Mouse (Mus musculus) right cerebral cortex, adult 18-20 months (tissue): ENCODE results near the gene Rps27a.
"Not testable (repeated sequence)": the region's sequence is repeated elsewhere in the genome, so short reads cannot be mapped to it uniquely, and the experiment has no call there.

Experiments
- DNase-seq: peaks from one replicate; pipeline ENCODE4 v3.0.0; 2022; ENCODE audit warnings: mixed read lengths

Gene Rps27a

DNA sequence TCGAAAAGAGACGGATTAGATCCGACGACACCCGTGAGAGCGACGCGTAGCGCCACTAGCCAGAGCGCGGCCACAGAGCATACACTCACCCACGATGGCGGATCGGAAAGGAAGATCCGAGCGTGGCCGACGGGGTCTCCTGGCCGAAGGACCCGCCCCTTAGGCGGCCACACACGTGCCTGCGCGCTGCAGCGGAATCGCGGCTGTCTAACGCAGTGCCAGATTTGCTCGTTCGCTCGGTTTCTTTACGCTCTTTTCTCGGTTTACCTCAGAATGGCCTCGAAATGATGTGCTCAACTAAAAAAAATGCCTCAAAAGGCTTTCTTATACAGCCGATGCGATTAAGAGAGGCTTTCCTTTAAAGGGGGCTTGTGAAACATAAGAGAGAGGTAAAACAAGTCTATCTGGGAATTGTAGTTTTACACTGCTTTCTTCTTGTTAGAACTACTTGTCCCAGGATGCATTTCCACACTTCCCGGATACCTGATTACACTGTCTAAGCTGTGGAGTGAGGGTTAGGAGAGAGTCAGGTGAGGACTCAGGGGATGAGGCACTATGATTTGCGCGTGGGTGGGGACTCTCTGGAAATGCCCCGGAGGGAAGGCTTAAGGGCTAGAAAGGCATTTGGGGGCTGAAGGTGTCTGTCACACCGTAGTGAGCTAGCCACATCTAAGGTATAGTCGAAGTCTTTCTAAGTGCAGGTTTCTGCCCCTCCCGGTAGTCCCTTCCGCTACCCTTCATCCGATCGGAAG, at the start of gene Rps27a, which contains the start of gene Clhc1:
TSS of gene Rps27a (minus strand) at position 358 of the 752 bp plus-strand sequence.
TSS of gene Clhc1 (plus strand) at position 199 of the 752 bp plus-strand sequence.
- DNase-seq = peak; percentile 93

DNA sequence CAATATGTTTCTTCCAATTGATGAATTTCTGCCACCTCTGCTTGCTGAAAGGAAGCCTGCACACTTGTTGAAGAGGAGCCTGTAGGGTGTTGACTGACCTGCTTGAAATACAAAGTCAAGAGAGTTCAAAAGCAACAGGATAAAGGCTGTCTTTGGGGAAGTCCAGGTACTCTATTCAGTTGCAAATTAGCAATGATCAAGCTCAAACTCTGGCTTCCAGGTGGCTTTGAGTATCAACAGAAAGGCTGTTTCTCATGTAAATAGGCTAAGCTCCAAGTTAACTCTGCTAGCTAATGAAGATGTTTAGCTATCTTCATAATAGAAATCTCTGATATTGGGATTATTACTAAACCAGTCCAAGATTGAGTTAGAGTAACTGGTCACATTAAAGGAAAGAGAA, 49.2 kb upstream of the Rps27a start:
- no peak for DNase-seq

DNA sequence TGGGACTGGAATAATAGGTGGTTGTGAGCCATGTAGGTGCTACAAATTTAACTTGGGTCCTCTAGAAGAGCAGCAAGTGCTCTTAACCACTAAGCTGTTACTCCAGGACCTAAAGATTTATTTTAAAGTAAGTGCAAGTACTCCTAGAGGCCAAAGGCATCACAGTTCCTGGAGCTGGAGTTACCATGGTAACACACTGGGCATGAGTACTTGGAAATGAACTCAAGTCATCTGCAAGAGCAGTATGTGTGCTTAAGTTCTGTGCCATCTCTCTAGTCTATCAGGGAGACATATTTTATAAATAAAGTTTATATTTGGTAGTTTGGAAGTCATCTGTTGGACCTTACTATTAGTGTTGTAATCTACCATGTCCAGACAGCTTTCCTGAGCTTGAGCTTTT, 47.3 kb upstream of the Rps27a start:
- DNase-seq = no peak

DNA sequence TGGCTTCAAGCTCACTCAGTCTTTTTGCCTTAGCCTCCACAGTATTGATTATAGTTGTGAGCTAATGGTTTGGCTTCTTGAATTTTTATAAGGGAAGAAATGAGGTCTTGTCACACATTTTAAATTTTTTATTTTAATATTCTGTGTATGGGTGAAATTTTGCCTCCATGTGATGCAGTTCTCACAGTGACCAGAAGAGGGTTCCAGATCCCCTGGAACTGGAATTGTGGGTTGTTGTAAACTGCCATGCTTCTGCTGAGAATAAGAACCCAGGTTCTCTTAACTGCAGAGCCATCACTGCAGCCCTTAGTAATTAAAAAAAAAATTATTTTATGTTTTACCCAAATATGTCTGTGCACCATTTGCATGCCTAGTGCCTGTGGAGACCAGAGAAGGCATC, 31.7 kb upstream of the Rps27a start:
- DNase-seq = no peak

DNA sequence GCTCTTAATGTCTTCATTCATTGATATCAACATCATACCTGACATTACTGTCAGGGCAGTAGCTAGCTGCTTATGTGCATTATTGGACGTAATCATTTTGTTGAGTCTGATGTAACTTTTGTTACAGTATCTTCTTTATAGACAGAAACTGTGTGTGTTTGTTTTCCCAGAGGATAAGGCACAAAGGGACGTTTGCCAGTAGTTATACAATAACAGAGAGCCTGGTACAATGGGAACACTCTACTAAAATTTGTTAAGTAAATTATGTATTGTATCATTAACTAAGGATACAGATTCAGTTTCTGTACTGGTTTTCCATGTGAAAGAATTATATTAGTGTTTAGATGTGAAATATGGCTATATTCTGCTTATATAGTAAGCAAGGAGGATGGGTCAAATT, 24.7 kb upstream of the Rps27a start:
- no peak for DNase-seq

DNA sequence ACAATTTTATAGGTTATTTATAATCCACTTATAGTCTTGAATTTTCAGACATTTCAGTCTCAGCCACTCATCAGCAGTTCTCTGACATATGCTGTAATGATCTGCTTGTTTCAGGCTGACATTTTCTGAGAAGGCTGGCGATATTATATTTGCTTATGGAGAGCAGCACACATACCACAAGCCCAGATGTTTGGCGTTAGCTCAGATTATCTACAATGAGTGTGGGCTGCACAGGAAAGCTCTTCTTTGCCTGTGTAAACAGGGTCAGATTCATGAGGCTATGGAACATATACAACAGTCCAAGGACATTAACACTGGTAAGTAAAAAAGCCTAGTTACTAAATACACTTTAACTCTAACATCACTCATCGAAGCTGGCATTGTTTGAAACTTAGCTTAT, 23.6 kb upstream of the Rps27a start:
- DNase-seq = no peak

DNA sequence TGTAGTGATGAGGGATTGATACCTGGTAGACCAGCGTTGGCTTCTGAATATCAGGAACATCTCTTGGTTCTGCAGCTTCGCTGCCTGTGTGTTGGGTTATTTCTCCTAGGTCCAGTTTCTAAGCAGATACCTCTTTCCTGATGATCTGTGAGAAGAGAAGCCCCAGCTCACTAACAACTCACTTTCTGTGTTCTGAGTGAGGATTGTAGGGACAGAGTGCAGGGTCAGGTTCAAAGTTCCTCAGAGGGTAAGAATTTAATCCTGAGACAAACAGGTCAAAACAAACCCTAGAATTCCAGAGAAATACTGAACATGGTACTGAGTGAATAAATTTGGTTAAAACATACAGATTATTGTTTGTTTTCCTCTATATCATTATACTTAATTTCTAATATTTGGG, 15.5 kb upstream of the Rps27a start:
- no peak for DNase-seq

DNA sequence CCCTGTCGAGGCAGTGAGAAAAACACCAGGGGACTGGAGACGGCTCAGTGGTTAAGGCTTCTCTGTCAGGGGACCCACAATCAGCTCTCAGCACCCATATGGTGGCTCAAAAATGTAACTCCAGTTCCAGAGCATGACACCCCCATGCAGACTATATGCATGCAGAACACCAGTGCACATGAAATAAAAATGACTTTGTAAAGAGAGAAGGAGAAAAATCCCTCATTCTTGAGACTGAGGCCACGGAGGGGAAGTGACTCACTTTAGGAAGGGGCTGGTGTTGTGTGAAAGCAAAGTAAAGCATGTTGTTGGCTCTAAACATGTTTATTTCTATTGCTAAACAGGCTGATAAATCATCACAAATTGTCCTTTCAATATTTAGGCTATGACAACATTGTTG, 13.1 kb upstream of the Rps27a start:
- no peak for DNase-seq

DNA sequence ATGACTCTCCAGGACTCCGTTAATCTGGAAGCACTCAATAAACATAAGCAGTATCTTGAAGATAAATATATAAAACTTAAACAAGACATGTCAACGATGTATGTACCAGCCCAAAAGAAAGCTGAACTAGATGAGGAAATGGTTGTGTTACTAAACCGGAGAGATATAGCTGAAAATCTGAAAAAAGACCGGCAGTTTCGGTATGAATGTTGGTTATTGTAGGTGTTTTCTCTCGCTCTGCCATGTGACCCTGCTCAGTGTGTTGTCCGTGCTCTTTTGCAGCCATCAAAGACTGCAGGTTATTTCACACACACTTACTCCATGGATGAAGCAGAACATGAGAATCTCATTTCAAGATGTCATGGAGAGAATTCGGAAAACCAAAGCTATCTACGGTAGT, 12.5 kb upstream of the Rps27a start:
- DNase-seq = no peak

DNA sequence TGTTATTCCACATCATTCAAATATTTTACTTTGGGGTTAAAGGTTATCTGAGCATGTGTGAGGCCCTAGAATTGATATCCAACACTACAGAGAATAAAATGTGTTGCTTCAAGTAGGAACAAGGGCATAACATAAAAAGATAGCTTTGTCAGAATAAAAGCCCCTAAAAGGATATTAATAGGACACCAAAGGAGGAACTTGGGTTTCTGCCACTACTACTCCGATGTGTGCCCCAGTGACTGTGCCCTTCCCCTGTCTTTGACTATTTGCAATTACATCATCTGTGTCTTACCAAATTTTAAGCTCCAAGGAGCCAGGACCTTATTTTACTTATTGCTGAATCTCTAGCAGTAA, 1.5 kb upstream of the Rps27a start:
- no peak for DNase-seq

DNA sequence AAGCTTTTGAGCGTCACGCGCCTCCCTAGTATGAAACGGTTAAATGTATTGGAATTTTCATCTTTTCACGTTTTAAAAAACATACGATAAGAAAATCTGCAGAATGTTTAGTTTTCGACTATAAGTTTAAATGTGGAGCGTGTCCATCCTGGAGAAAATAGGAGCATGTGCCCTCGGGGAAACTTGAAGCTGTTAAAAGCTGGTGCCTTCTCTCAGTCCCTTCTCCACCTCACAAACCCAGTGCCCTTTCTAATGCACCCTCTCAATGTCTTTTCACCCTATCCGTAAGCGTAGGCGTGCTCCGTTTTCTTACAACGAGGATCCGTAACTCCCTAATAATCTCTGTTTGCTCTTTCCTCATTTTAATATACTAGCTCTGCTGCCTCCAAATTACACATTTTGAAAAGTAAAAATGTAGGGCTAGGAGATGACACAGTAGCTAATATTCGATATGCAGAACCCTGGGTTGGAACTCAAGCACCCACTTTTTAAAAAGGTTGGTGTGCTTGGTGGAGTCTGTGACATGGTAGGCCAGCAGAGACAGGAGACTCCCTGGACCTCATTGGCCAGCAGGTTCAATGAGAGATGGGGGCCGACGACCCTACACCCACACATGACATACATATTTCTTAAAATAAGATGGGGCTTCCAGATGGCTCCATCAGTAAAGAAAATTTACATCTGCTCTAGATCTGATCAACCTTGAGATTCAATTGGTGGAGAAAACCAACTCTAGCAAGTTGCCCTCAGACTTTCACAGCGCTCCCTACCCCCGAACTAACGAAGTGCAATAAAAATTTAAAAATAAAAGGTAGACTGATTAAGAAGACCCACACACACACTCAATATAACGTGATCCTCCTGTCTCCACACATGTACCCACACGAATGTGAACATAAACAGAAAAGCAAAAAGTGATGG, 855 bp upstream of the Rps27a start:
- DNase-seq = no peak

DNA sequence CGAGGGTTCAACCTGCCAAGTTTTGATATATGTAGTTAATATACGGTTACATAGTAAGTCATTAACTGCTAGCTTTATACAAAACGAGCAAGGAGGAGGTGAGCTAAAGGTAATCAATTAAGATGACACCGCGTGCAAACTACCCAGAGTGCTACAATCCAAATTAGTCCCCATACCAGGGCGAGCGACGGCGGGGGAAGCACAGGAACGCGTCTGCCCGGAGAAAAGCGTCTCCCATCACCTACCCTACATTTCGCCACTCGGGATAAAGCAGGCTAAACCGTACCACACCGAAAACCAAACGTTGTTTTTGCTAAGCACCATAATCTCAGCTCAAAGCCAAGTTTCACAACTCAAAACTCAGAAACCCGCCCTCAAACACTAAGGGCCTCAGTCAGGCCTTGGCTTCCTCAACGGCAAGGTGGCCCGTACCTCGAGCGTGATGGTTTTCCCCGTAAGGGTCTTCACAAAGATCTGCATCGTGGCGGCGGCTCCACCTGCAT, 609 bp downstream of the Rps27a start:
- DNase-seq = no peak

DNA sequence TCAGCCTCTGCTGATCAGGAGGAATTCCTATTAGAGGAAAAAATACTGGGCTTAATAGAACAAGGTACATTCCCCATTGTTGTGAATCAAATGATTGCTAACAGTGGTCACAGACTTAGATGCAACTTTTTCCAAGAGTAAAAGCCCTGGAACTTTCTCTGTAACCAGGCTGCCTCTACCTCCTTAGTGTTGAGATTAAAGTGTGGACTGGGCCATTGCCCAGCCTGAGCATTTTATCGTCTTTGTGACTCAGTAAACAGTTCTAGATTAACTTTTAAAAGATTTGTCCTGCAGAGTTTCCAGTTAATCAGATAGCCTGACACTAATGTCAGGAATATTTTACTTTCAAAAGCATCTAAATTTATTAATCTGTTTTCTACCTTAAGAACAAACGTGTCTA, 1.1 kb downstream of the Rps27a start:
- DNase-seq = no peak

DNA sequence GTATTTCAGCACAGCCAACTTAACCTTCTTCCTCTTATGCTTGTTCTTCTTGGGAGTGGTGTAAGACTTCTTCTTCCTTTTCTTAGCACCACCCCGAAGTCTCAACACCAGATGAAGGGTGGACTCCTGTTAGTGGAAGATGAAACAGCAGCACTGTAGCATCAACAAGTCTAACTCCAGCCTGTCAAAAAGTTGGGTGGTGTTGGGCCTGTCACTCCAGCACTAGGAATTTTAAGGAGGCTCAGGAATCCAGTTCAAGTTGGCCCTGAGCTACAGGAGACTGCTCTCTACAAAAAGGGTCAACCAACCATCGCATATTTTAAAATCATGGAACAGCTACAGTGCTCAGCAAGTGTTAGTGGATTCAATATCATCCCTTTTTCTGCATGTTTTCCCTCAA, 1.6 kb downstream of the Rps27a start:
- DNase-seq = not testable (repeated sequence)

DNA sequence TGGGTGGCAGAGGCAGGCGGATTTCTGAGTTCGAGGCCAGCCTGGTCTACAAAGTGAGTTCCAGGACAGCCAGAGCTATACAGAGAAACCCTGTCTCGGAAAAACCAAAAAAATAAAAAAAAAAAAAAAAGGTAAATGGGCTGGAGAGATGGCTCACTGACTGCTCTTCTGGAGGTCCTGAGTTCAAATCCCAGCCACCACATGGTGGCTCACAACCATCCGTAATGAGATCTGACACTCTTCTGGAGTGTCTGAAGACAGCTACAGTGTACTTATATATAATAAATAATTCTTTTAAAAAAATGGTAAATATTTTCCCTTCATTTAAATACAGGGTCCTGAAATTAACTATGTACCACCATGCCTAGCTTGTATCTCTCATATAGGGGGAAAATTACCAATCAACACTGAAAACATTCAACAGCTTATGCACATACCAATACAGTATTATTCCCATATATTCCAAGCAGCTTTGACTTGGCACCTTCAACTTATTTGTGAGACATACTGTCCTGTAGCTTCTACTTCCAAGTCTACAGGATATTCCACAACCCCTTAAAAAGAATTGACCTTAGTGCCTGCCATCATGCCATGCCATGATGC, 2.7 kb downstream of the Rps27a start:
- not testable (repeated sequence) for DNase-seq

DNA sequence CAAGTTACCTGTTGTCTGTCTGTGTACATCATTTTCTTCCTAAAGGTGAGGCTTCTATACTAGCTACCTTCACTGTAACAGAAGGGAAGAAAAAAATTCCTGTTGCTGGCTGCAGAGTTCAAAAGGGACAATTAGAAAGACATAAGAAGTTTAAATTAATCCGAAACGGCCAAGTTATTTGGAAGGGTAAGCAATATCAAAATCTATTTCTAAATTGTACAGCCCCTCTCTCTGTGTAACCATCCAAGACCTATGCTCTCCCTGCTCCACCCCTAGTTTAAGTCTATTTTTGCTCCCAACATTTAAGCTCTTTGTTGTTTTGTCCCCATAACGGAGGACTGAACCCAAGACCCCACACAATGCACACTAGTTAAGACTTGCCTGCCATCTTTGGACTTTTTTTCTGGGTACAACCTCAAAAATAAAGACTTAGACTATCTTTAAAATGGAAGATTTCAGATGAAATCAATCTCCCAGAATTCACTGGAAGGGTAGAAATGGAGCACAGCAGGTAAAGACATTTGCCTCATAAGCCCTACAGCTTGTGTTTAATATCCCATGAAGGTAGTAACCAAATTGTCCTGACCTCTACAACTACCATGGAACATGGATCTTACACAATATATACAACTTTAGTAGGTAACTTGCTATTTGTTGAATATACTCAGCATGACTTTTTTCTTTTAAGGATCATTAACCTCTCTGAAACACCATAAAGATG, 3.5 kb downstream of the Rps27a start:
- DNase-seq = no peak

DNA sequence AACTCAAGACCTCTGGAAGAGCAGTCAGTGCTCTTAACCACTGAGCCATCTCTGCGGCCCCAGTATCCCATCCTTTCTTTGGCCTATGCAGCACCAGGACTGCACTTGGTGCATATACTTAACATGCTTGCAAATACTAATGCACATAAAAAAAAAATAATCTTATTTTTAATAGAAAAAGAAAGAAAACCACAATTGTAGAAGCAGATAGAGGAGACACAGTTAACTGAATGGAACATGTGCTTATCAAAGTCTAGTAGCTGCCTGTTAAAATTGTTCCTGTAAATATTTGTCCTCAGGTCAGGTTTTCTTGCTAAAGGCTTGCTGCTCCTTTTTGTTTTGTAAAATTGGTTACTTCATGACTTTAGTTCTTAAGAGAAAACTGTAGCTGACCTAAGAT, 9.7 kb downstream of the Rps27a start:
- DNase-seq = no peak

DNA sequence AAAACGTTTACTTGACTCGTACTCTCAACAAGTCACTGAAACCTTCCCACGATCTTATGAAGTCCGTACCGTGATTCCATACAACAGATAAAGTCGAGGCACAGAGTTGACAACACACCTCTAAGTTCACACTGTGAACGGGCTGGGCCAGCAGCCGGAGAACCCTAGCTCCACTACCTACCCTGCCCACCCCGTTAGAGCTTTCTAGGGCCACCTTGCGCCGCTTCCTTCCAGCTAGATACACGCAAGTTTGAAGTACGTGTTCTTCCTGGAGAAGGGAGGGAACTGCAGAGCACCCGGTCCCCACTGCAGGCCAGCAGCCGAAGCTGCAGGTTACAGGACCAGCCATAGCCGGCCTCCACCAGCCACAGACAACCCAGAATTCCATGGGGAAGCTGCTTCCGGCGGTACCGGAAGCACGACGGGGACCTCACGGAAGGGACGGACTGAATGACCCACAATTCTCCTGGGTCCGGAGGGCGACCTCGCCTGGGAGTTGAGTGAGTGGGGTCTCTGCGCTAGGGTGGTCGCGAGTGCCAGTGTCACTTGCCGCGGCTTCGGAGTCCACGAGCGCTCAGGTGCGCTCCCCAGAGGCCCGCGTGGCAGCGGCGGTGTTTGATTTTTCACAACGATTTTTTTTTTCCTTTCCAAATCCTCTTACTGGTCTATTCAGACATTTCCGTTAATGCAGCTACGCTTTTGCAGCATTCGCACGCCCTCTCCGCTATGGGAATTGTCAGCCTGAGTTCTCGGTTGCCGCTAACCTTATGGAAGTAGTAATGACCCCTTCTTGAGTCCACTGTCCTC, 21.7 kb downstream of the Rps27a start, which contains the start of gene Mtif2:
TSS of gene Mtif2 (plus strand) at position 421 of the 807 bp plus-strand sequence.
- peak; percentile 77 for DNase-seq

DNA sequence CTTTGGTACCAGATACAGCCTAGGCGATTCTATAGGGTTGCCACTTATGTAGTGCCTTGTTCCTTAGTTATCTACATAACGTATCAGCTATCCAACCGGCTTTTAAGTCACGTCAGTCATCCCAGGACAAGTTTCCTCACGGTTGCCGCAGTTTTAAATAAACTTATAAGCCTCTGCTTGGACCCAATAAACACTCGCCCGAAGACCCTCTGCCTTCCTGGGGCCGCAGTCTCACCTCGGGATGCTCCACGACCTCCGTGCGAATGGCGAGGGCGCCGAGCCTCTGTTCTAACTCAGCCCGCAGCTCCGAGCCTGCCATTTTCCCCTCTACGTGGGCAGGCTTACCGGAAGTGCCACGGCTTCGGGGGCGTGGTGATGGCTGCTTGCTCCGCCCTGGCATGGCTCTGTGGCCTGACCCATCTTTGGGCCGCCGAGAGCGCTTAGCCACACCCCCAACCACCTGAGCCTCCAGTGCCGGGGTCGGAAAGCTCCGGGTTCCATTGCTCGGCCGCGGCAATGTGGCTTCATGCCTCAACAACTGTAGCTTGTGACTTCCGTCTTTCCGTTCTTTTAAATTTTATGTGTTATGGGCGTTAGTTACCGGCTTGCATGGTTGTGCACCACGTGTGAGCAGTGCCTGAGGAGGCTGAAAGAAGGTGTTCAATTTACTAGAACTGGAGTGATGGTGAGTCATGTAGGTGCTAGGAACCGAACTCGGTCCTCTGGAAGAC, 33.1 kb downstream of the Rps27a start, which contains the start of gene Prorsd1:
TSS of gene Prorsd1 (minus strand) at position 352 of the 731 bp plus-strand sequence.
- peak; percentile 76 for DNase-seq

DNA sequence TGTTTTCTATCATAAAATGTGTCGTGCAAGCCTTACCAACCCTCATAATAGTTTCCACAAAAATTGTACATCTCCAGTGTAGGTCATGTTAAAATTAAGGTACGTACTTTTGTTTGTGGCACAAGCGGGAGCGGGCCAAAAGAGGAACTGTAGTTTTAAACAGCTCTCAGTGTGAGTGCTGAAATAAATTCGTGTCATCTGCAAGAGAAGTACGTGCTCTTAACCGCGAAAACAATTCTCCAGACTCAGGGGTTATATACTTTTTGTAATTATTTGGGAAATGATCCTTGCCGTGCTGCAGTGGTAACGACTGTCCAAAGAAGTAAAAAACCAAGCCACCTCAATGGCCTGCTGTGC, 33.6 kb downstream of the Rps27a start:
- no peak for DNase-seq
